Mouse (Mus musculus) bone marrow macrophage, adult 2 months (primary cell): ENCODE data around the gene Col13a1.

Experiments
- CTCF ChIP-seq: IDR thresholded peaks from 2 replicates; pipeline ENCODE4 v1.5.1; 2012; ENCODE audit warnings: low read depth, mild to moderate bottlenecking, low read length, moderate library complexity
- POLR2A ChIP-seq: IDR thresholded peaks from 2 replicates; pipeline ENCODE4 v1.6.1; 2012; ENCODE audit warnings: mild to moderate bottlenecking, low read depth, low read length, borderline replicate concordance

DNA sequence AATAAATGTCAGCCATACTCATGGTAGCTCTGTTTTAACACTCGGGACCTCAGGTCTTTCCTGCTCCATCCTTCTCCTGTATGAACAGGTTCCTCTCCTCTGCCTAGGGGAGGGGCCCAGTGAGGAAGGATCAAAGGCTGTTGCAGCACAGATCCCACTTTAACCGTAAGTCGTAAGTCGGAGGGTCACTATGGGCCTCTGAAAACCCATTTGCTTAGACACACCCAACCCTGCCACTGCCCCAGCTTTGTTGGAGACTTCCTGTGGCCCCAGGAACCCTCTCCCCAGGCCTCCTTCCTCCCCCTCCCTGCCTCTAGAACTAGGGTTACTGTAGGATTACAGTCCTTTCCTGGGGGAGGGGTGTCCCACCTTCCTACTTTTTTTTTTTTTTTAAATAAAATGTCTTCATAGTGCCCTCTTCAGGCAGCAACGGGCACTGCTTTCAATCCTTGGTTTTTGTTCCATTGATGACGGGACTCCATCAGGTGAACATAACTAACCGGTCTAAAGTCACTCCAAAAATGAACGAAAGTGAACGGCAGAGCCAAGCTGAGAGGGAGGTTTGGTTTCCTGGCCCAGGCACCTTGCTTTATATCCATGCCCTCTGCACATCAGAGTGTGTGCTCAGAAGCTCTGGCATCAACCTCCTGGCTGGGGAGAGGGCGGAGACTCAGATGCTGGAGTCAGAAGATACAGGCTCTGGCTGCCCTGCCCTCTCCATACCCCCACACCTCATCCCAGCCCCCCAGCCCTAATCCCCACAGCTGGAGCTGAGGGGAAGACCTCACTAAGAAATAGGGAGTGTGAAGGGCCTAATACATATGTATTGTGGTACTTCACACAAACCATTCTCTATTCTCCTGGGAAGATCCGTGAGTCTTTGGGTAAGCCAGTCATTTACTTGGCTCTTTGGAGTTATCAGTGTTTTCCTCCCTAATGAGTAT lies 12.8 kb upstream of the Col13a1 start:
- no peak; the same call in 1 of the 2 replicates for TF ChIP-seq CTCF
- no peak for TF ChIP-seq POLR2A
